Mouse (Mus musculus): ENCODE measurements around the gene Fermt3. TPM values are rescaled to one million over a fixed set of nuclear protein-coding genes. Genes with fewer than 3 reads are reported as not detected.

The Fermt3 gene
- total and polyA plus RNA-seq, 3 experiments: 5.2 to 9.0 (median 7.8) TPM

DNA sequence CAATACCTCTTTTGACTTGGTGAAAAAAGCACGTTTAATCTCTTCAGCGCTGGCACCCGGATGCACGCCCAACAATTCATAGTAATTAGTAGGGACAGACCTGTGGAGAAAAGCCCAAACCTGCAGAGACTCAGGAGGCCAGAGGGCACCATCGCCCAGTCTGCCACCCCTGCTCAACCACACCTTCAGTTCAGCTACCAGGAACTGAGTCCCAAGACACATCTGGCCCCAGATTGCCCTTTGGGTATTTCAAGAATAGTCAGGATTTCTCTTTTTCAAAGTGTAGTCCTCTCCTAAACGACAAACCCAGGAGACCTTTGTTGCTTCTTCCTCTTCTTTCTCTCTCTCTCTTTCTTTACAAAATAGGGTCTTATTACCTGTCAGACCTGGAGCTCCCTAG is 28.6 kb downstream of the Fermt3 start:
- no peak for TF ChIP-seq CTCF (IDR thresholded peaks at IDR 0.05)
- no peak for TF ChIP-seq EP300 (IDR thresholded peaks at IDR 0.05; ENCODE audit: insufficient read depth, low read depth, low read length)
- TF ChIP-seq POLR2A (IDR thresholded peaks at IDR 0.05; ENCODE audit: insufficient read depth, low read depth, low read length): no peak
- Histone ChIP-seq H3K36me3 (ENCODE audit: control insufficient read depth, insufficient read depth, low read length) (no peaks in the 10 kb centered on the region), H3K27me3 (ENCODE audit: control insufficient read depth, insufficient read depth, low read length) (no peaks in the 10 kb centered on the region), H3K27ac (no peak overlapping the region), H3K79me2 (replicated peaks; ENCODE audit: control insufficient read depth, insufficient read depth, low read length) (peaks cover 2% of the 10 kb centered on the region; the same call in 1 of the 2 replicates), H3K4me1 (ENCODE audit: control insufficient read depth, insufficient read depth, low read length) (peaks cover 13% of the 10 kb centered on the region), H3K4me3 (no peak overlapping the region), H3K9ac (ENCODE audit: low read depth, low read length) (no peak overlapping the region)
- intact Hi-C loops (cut with DNase I): loop anchor here (1.0 kb wide), 1 partner anchor 9 kb away; no protein-coding TSS in a partner anchor
- WGBS: 92% methylated on average over 6 of the region's 6 CpGs
- DNase-seq: peak in 1 of 2 experiments; percentile 2

- Histone ChIP-seq H3K9ac (ENCODE audit: low read depth, low read length) (no peak overlapping the region), H3K79me2 (replicated peaks; ENCODE audit: control insufficient read depth, insufficient read depth, low read length) (peaks cover 2% of the 10 kb centered on the region; the same call in 1 of the 2 replicates), H3K4me3 (no peak overlapping the region), H3K27me3 (ENCODE audit: control insufficient read depth, insufficient read depth, low read length) (no peaks in the 10 kb centered on the region), H3K27ac (no peak overlapping the region), H3K36me3 (ENCODE audit: control insufficient read depth, insufficient read depth, low read length) (no peaks in the 10 kb centered on the region), H3K4me1 (ENCODE audit: control insufficient read depth, insufficient read depth, low read length) (peaks cover 10% of the 10 kb centered on the region)
- intact Hi-C loops (cut with DNase I): no loop called here
- no peak for TF ChIP-seq EP300 (IDR thresholded peaks at IDR 0.05; ENCODE audit: insufficient read depth, low read depth, low read length)
- TF ChIP-seq CTCF (IDR thresholded peaks at IDR 0.05): no peak
- no peak for TF ChIP-seq POLR2A (IDR thresholded peaks at IDR 0.05; ENCODE audit: insufficient read depth, low read depth, low read length)
- peak in 1 of 2 experiments; percentile 14 for DNase-seq
- whole genome bisulfite sequencing: 91% methylated on average over 8 of the region's 8 CpGs
Measured at GRCm38 (mm10) chr19:6989251-6989650, 30.0 kb downstream of the Fermt3 start.

GRCm38 (mm10) chr19:6987904-6988285 is 31.4 kb downstream of the Fermt3 start:
- H3K36me3 ChIP-seq (ENCODE audit: control insufficient read depth, insufficient read depth, low read length): no peaks in the 10 kb centered on the region
- DNase-seq: no peak
- H3K27me3 ChIP-seq (ENCODE audit: control insufficient read depth, insufficient read depth, low read length): no peaks in the 10 kb centered on the region
- peak overlapping the region; percentile 94 for H3K27ac ChIP-seq
- peaks cover 8% of the 10 kb centered on the region for H3K4me1 ChIP-seq (ENCODE audit: control insufficient read depth, insufficient read depth, low read length)
- H3K4me3 ChIP-seq: peak overlapping the region; percentile 76
- TF ChIP-seq EP300 (IDR thresholded peaks at IDR 0.05; ENCODE audit: insufficient read depth, low read depth, low read length) (no peak), CTCF (IDR thresholded peaks at IDR 0.05) (no peak), POLR2A (IDR thresholded peaks at IDR 0.05; ENCODE audit: insufficient read depth, low read depth, low read length) (no peak; the same call in 1 of the 2 replicates)
- WGBS: 4% methylated on average over 8 of the region's 8 CpGs
- peak overlapping the region; percentile 89 for H3K9ac ChIP-seq (ENCODE audit: low read depth, low read length)
- H3K79me2 ChIP-seq (replicated peaks; ENCODE audit: control insufficient read depth, insufficient read depth, low read length): peaks cover 2% of the 10 kb centered on the region; the same call in 1 of the 2 replicates
- intact Hi-C loops (cut with DNase I): no loop called here

DNA sequence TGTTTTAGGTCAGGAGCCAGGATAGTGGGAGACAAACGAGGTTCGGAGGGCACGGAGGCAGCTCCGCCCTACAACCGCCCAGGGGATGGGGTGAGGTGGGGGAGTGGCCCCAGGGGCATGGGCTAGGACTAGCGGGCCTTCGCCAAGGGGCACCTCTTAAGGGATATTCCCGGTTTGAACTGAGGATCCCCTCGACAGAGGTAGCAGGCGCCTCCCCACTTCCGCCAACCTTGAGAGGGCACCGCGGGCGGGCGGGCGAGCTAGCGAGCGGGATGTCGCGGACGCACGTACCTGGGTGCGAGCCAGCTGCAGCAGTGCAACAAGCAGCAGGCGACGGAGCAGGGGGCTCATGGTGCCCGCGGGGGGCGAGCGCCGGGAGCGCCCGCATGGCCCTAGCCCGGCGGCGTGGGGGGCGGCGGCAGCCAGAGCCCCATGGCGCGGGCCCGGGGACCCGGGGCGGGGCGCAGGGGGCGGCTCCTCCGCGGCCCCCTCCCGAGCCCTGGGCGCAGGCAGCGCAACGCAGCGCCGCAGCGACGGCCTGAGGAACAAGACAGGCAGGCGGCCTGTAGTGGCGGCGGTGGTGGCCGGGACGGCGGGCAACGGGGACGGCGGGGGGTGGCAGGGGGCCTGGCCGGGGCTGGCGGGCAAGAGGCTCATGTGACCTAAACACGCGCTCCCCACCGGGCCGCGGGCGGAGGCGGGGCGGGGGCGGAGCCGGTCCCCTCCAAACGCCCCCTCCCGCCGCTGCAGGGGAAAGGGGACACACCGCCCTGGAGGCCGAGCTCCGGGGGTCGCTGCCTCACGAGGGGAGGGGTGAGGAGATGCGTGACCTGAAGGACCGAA is 32.0 kb downstream of the Fermt3 start, which contains the start of gene Vegfb:
Gene Vegfb, minus strand, starts transcription at position 591 of the 843 bp plus-strand sequence.
- H3K9ac ChIP-seq (ENCODE audit: low read depth, low read length): peak within 1 kb of the TSS; percentile 89
- intact Hi-C loops (cut with DNase I): no loop called here
- peaks cover 2% of the 10 kb centered on the region; the same call in 1 of the 2 replicates for H3K79me2 ChIP-seq (replicated peaks; ENCODE audit: control insufficient read depth, insufficient read depth, low read length)
- H3K36me3 ChIP-seq (ENCODE audit: control insufficient read depth, insufficient read depth, low read length): no peaks in the 10 kb centered on the region
- H3K27ac ChIP-seq: peak within 1 kb of the TSS; percentile 94
- WGBS: under 1% methylated on average over 60 of the region's 85 CpGs
- TF ChIP-seq POLR2A (IDR thresholded peaks at IDR 0.05; ENCODE audit: insufficient read depth, low read depth, low read length) (no peak; the same call in 1 of the 2 replicates), EP300 (IDR thresholded peaks at IDR 0.05; ENCODE audit: insufficient read depth, low read depth, low read length) (no peak), CTCF (IDR thresholded peaks at IDR 0.05) (no peak)
- peaks cover 7% of the 10 kb centered on the region for H3K4me1 ChIP-seq (ENCODE audit: control insufficient read depth, insufficient read depth, low read length)
- peak; percentile 84 to 86 for DNase-seq
- H3K27me3 ChIP-seq (ENCODE audit: control insufficient read depth, insufficient read depth, low read length): no peaks in the 10 kb centered on the region
- H3K4me3 ChIP-seq: peak within 1 kb of the TSS; percentile 76

DNA sequence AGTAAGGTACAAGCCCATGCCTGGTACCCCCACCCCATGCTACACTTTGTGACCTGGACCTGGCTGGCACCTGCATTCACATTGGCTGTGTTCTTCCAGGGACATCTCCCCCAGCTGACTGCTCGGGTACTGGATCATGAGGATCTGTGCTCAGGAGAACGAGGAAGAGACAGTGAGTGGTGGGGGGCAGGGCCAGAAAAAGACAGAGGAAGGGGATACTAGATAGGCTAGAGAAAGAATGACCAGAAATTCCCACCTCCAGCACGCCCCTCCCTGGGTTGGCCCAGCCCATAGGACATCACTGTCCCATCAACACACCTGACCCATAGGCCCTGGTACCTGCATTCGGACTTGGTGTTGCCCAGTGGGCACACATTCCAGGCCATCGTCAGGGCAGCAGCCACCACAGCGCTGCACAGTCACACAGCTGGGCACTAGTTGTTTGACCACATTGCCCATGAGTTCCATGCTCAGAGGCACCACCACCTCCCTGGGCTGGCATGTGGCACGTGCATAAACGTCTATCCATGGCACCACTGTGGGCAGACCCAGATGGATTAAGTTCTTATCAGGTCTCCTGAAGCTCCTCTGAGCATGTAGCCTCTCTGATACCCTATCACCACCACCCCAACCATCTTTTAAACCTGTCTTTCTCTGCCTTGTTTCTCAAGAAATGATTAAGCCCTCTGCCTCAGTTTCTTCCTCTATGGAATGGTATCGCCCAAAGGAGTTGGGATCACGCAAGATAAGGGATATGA is 33.1 kb downstream of the Fermt3 start:
- Histone ChIP-seq H3K4me1 (ENCODE audit: control insufficient read depth, insufficient read depth, low read length) (peaks cover 6% of the 10 kb centered on the region), H3K9ac (ENCODE audit: low read depth, low read length) (peak overlapping the region; percentile 89), H3K36me3 (ENCODE audit: control insufficient read depth, insufficient read depth, low read length) (no peaks in the 10 kb centered on the region), H3K27ac (peak overlapping the region; percentile 94), H3K4me3 (peak overlapping the region; percentile 76), H3K79me2 (replicated peaks; ENCODE audit: control insufficient read depth, insufficient read depth, low read length) (peaks cover 2% of the 10 kb centered on the region; the same call in 1 of the 2 replicates), H3K27me3 (ENCODE audit: control insufficient read depth, insufficient read depth, low read length) (no peaks in the 10 kb centered on the region)
- 65% methylated on average over 10 of the region's 10 CpGs for WGBS
- TF ChIP-seq EP300 (IDR thresholded peaks at IDR 0.05; ENCODE audit: insufficient read depth, low read depth, low read length): no peak
- TF ChIP-seq POLR2A (IDR thresholded peaks at IDR 0.05; ENCODE audit: insufficient read depth, low read depth, low read length): no peak
- TF ChIP-seq CTCF (IDR thresholded peaks at IDR 0.05): no peak
- DNase-seq: no peak
- intact Hi-C loops (cut with DNase I): no loop called here
